Mouse (Mus musculus): Measurements from ENCODE around the gene Trim72. TPM values are rescaled to one million over a fixed set of nuclear protein-coding genes. Genes with fewer than 3 reads are reported as not detected.
"Not testable (repeated sequence)": the region's sequence is repeated elsewhere in the genome, so short reads cannot be mapped to it uniquely, and the experiment has no call there.

The Trim72 gene
- polyA plus RNA-seq, 1 experiment from 2014 or later, result not detected

- Histone ChIP-seq H3K4me2 (no peak overlapping the region), H3K4me1 (replicated peaks) (no peaks in the 10 kb centered on the region), H3K4me3 (no peak overlapping the region), H3K36me3 (no peaks in the 10 kb centered on the region), H3K27ac (replicated peaks) (no peak overlapping the region), H3K27me3 (no peaks in the 10 kb centered on the region), H3K9ac (no peak overlapping the region), H3K9me3 (no peaks in the 10 kb centered on the region)
- ATAC-seq (ENCODE audit: low FRiP score, low read depth), result no peak
- WGBS, result 93% methylated on average over 4 of the region's 4 CpGs
These were observed 29.9 kb downstream of the Trim72 start for GRCm38 (mm10) chr7:128033616-128034015.

- not testable (repeated sequence) for ATAC-seq (ENCODE audit: low FRiP score, low read depth); H3K4me2 ChIP-seq; H3K4me1 ChIP-seq (replicated peaks); H3K27me3 ChIP-seq; H3K4me3 ChIP-seq; H3K9ac ChIP-seq; H3K9me3 ChIP-seq; H3K27ac ChIP-seq (replicated peaks); H3K36me3 ChIP-seq
- 82% methylated on average over 15 of the region's 15 CpGs for WGBS
These were observed 38.5 kb downstream of the Trim72 start for GRCm38 (mm10) chr7:128042161-128042820.

- H3K4me2 ChIP-seq, result no peak overlapping the region
- H3K36me3 ChIP-seq, result no peaks in the 10 kb centered on the region
- 80% methylated on average over 4 of the region's 4 CpGs for WGBS
- H3K9ac ChIP-seq, result no peak overlapping the region
- H3K27me3 ChIP-seq, result no peaks in the 10 kb centered on the region
- H3K27ac ChIP-seq (replicated peaks), result no peak overlapping the region
- ATAC-seq (ENCODE audit: low FRiP score, low read depth), result no peak
- H3K4me1 ChIP-seq (replicated peaks), result no peaks in the 10 kb centered on the region
- no peak overlapping the region for H3K4me3 ChIP-seq
- H3K9me3 ChIP-seq, result no peaks in the 10 kb centered on the region
These were observed 40.5 kb downstream of the Trim72 start for GRCm38 (mm10) chr7:128044142-128044785.

GRCm38 (mm10) chr7:128045640-128046039 is 41.9 kb downstream of the Trim72 start:
- Histone ChIP-seq H3K36me3 (no peaks in the 10 kb centered on the region), H3K27me3 (no peaks in the 10 kb centered on the region), H3K9ac (no peak overlapping the region), H3K4me2 (no peak overlapping the region), H3K4me1 (replicated peaks) (no peaks in the 10 kb centered on the region), H3K27ac (replicated peaks) (no peak overlapping the region), H3K4me3 (no peak overlapping the region), H3K9me3 (no peaks in the 10 kb centered on the region)
- 61% methylated on average over 2 of the region's 2 CpGs for WGBS
- ATAC-seq (ENCODE audit: low FRiP score, low read depth), result no peak

GRCm38 (mm10) chr7:128048819-128049218 is 45.1 kb downstream of the Trim72 start:
- no peak for ATAC-seq (ENCODE audit: low FRiP score, low read depth)
- Histone ChIP-seq H3K4me2 (no peak overlapping the region), H3K36me3 (no peaks in the 10 kb centered on the region), H3K4me3 (no peak overlapping the region), H3K27ac (replicated peaks) (no peak overlapping the region), H3K27me3 (no peaks in the 10 kb centered on the region), H3K9ac (no peak overlapping the region), H3K4me1 (replicated peaks) (no peaks in the 10 kb centered on the region), H3K9me3 (no peaks in the 10 kb centered on the region)
- WGBS, result 96% methylated on average over 4 of the region's 4 CpGs

- H3K9ac ChIP-seq, result no peak overlapping the region
- no peaks in the 10 kb centered on the region for H3K4me1 ChIP-seq (replicated peaks)
- H3K27me3 ChIP-seq, result no peaks in the 10 kb centered on the region
- H3K4me3 ChIP-seq, result no peak overlapping the region
- H3K9me3 ChIP-seq, result no peaks in the 10 kb centered on the region
- H3K4me2 ChIP-seq, result no peak overlapping the region
- ATAC-seq (ENCODE audit: low FRiP score, low read depth), result no peak
- H3K36me3 ChIP-seq, result no peaks in the 10 kb centered on the region
- WGBS, result 96% methylated on average over 2 of the region's 2 CpGs
- H3K27ac ChIP-seq (replicated peaks), result no peak overlapping the region
These were observed 45.5 kb downstream of the Trim72 start for GRCm38 (mm10) chr7:128049254-128049653.

GRCm38 (mm10) chr7:128050739-128051138 is 47.0 kb downstream of the Trim72 start:
- no peak overlapping the region for H3K9ac ChIP-seq
- no peaks in the 10 kb centered on the region for H3K27me3 ChIP-seq
- H3K4me3 ChIP-seq, result no peak overlapping the region
- no peak overlapping the region for H3K27ac ChIP-seq (replicated peaks)
- no peaks in the 10 kb centered on the region for H3K4me1 ChIP-seq (replicated peaks)
- ATAC-seq (ENCODE audit: low FRiP score, low read depth), result no peak
- WGBS, result 74% methylated on average over 4 of the region's 4 CpGs
- H3K4me2 ChIP-seq, result no peak overlapping the region
- H3K36me3 ChIP-seq, result no peaks in the 10 kb centered on the region
- no peaks in the 10 kb centered on the region for H3K9me3 ChIP-seq

GRCm38 (mm10) chr7:128053061-128053460 is 49.3 kb downstream of the Trim72 start:
- H3K9ac ChIP-seq, result no peak overlapping the region
- H3K9me3 ChIP-seq, result no peaks in the 10 kb centered on the region
- H3K4me3 ChIP-seq, result no peak overlapping the region
- no peaks in the 10 kb centered on the region for H3K27me3 ChIP-seq
- WGBS, result 80% methylated on average over 5 of the region's 5 CpGs
- no peak overlapping the region for H3K4me2 ChIP-seq
- H3K27ac ChIP-seq (replicated peaks), result no peak overlapping the region
- no peaks in the 10 kb centered on the region for H3K4me1 ChIP-seq (replicated peaks)
- H3K36me3 ChIP-seq, result no peaks in the 10 kb centered on the region
- no peak for ATAC-seq (ENCODE audit: low FRiP score, low read depth)

- no peak for ATAC-seq (ENCODE audit: low FRiP score, low read depth)
- no peaks in the 10 kb centered on the region for H3K9me3 ChIP-seq
- 75% methylated on average over 3 of the region's 3 CpGs for WGBS
These were observed 53.2 kb downstream of the Trim72 start for GRCm38 (mm10) chr7:128056917-128057444.

GRCm38 (mm10) chr7:128057860-128058259 is 54.1 kb downstream of the Trim72 start:
- Histone ChIP-seq H3K9me3 (no peaks in the 10 kb centered on the region), H3K9ac (no peak overlapping the region), H3K4me3 (no peak overlapping the region), H3K27ac (replicated peaks) (no peak overlapping the region), H3K27me3 (no peaks in the 10 kb centered on the region), H3K36me3 (no peaks in the 10 kb centered on the region), H3K4me1 (replicated peaks) (no peaks in the 10 kb centered on the region), H3K4me2 (no peak overlapping the region)
- ATAC-seq (ENCODE audit: low FRiP score, low read depth), result no peak
- 87% methylated on average over 8 of the region's 8 CpGs for WGBS

More at GRCm38 (mm10) chr7:128056917-128057444, 53.2 kb downstream of the Trim72 start:
- Histone ChIP-seq H3K36me3 (no peaks in the 10 kb centered on the region), H3K4me1 (replicated peaks) (no peaks in the 10 kb centered on the region), H3K4me3 (no peak overlapping the region), H3K9ac (no peak overlapping the region), H3K27ac (replicated peaks) (no peak overlapping the region), H3K4me2 (no peak overlapping the region), H3K27me3 (no peaks in the 10 kb centered on the region)

GRCm38 (mm10) chr7:128058576-128058975 is 54.8 kb downstream of the Trim72 start:
- Histone ChIP-seq H3K36me3 (no peaks in the 10 kb centered on the region), H3K4me3 (no peak overlapping the region), H3K4me2 (no peak overlapping the region), H3K9me3 (no peaks in the 10 kb centered on the region), H3K9ac (no peak overlapping the region), H3K4me1 (replicated peaks) (no peaks in the 10 kb centered on the region), H3K27ac (replicated peaks) (no peak overlapping the region), H3K27me3 (no peaks in the 10 kb centered on the region)
- ATAC-seq (ENCODE audit: low FRiP score, low read depth), result no peak
- WGBS, result 67% methylated on average over 7 of the region's 7 CpGs

GRCm38 (mm10) chr7:128059091-128059490 is 55.3 kb downstream of the Trim72 start:
- Histone ChIP-seq H3K4me1 (replicated peaks) (no peaks in the 10 kb centered on the region), H3K4me2 (no peak overlapping the region), H3K9me3 (no peaks in the 10 kb centered on the region), H3K27me3 (no peaks in the 10 kb centered on the region), H3K9ac (no peak overlapping the region), H3K4me3 (no peak overlapping the region), H3K27ac (replicated peaks) (no peak overlapping the region), H3K36me3 (no peaks in the 10 kb centered on the region)
- 83% methylated on average over 4 of the region's 4 CpGs for WGBS
- no peak for ATAC-seq (ENCODE audit: low FRiP score, low read depth)
